Mouse (Mus musculus): ENCODE measurements around the gene Oprm1.

- TF ChIP-seq CTCF (IDR thresholded peaks at IDR 0.05; ENCODE audit: low read depth) (no peak), EP300 (IDR thresholded peaks at IDR 0.05; ENCODE audit: low read depth) (no peak)
Observed at GRCm38 (mm10) chr10:6986246-6986645, 227.9 kb downstream of the Oprm1 start.

Measured in heart, postnatal 0 days (tissue).